Mouse (Mus musculus): Measurements from ENCODE around the gene Bcorl1.

GRCm38 (mm10) chrX:48425280-48425679 lies 84.1 kb downstream of the Bcorl1 start:
- TF ChIP-seq POLR2A (IDR thresholded peaks at IDR 0.05; ENCODE audit: low read depth, low read length): no peak
- TF ChIP-seq CTCF (IDR thresholded peaks at IDR 0.05; ENCODE audit: extremely low read depth, insufficient read length, insufficient replicate concordance, low read depth, low read length): no peak
